Mouse (Mus musculus) hindbrain, embryonic 11.5 days (tissue): ENCODE measurements around the gene Rnf144b. TPM values are rescaled to one million over a fixed set of nuclear protein-coding genes. Genes with fewer than 3 reads are reported as not detected.

ENCODE experiments used
- ATAC-seq: fragments of 200-750 bp; cut with Nextera tagmentation; 2 replicates; pipeline ENCODE4 v1.8.0; 2017; ENCODE audit warnings: mild to moderate bottlenecking, moderate TSS enrichment, moderate library complexity; ENCODE audit not compliant: low FRiP score
- DNase-seq: peaks from one replicate; pipeline ENCODE4 v3.0.0-alpha.2; 2015; ENCODE audit warnings: low spot score
- H3K27ac ChIP-seq: fragments of 300-500 bp; sonication (generic); 2 replicates; pipeline ENCODE4 v1.5.1; 2014; ENCODE audit warnings: mild to moderate bottlenecking, low read depth, low read length
- H3K27me3 ChIP-seq: fragments of 300-500 bp; sonication (generic); 2 replicates; pipeline ENCODE4 v1.6.1; 2014; ENCODE audit warnings: mild to moderate bottlenecking, low read length, moderate library complexity, mixed read lengths; ENCODE audit not compliant: control insufficient read depth, insufficient read depth
- H3K36me3 ChIP-seq: fragments of 300-500 bp; sonication (generic); 2 replicates; pipeline ENCODE4 v1.6.1; 2014; ENCODE audit warnings: mild to moderate bottlenecking, low read length, moderate library complexity, mixed read lengths; ENCODE audit not compliant: control insufficient read depth, insufficient read depth
- H3K4me1 ChIP-seq: fragments of 300-500 bp; sonication (generic); replicated peaks from 2 replicates; pipeline ENCODE4 v1.6.1; 2014; ENCODE audit warnings: low read length, mixed read lengths; ENCODE audit not compliant: control insufficient read depth, insufficient read depth
- H3K4me2 ChIP-seq: fragments of 300-500 bp; sonication (generic); replicated peaks from 2 replicates; pipeline ENCODE4 v1.6.1; 2014; ENCODE audit warnings: mild to moderate bottlenecking, low read depth, low read length
- H3K4me3 ChIP-seq: fragments of 300-500 bp; sonication (generic); 2 replicates; pipeline ENCODE4 v1.5.1; 2014; ENCODE audit warnings: low read depth, low read length
- H3K9ac ChIP-seq: fragments of 300-500 bp; sonication (generic); 2 replicates; pipeline ENCODE4 v1.6.1; 2014; ENCODE audit warnings: low read depth, low read length
- H3K9me3 ChIP-seq: fragments of 300-500 bp; sonication (generic); 2 replicates; pipeline ENCODE4 v1.6.1; 2016; ENCODE audit warnings: low read length; ENCODE audit not compliant: control insufficient read depth
- WGBS: fragments of 180-500 bp; shearing (Covaris S2); extraction: QIAGEN DNeasy Blood & Tissue Kit; methylation state at CpG from one replicate; pipeline ENCODE4 v1.1.7; 2014; 5-methylcytosine and 5-hydroxymethylcytosine counted together
- polyA plus RNA-seq: library from polyadenylated mRNA; unstranded; fragments of >200 nt; fragmentation: Nextera tagmentation; extraction: Ambion mirVana; gene quantifications from 2 replicates; pipeline ENCODE4 v1.2.1, GENCODE M21; 2014

The Rnf144b gene
- polyA plus RNA-seq, 1 experiment from 2014 or later: 1.2 TPM

- no peak for ATAC-seq
- Histone ChIP-seq H3K9me3 (no peaks in the 10 kb centered on the region), H3K4me3 (no peak overlapping the region), H3K36me3 (no peaks in the 10 kb centered on the region), H3K4me2 (no peak overlapping the region), H3K4me1 (no peaks in the 10 kb centered on the region), H3K27ac (no peak overlapping the region), H3K27me3 (no peaks in the 10 kb centered on the region), H3K9ac (no peak overlapping the region)
- 88% methylated on average over 8 of the region's 8 CpGs for WGBS
- DNase-seq: no peak
Observed at GRCm38 (mm10) chr13:47133058-47133457, 10.6 kb downstream of the Rnf144b start.

GRCm38 (mm10) chr13:47134836-47135235 lies 12.4 kb downstream of the Rnf144b start:
- no peaks in the 10 kb centered on the region for H3K9me3 ChIP-seq
- no peak overlapping the region for H3K9ac ChIP-seq
- no peaks in the 10 kb centered on the region for H3K36me3 ChIP-seq
- WGBS: 97% methylated on average over 7 of the region's 7 CpGs
- no peaks in the 10 kb centered on the region for H3K27me3 ChIP-seq
- H3K27ac ChIP-seq: no peak overlapping the region
- H3K4me2 ChIP-seq: no peak overlapping the region
- DNase-seq (no peak), ATAC-seq (no peak)
- no peaks in the 10 kb centered on the region for H3K4me1 ChIP-seq
- H3K4me3 ChIP-seq: no peak overlapping the region

- no peaks in the 10 kb centered on the region for H3K27me3 ChIP-seq
- ATAC-seq (no peak), DNase-seq (no peak)
- H3K4me2 ChIP-seq: no peak overlapping the region
- H3K4me1 ChIP-seq: no peaks in the 10 kb centered on the region
- H3K27ac ChIP-seq: no peak overlapping the region
- H3K9me3 ChIP-seq: no peaks in the 10 kb centered on the region
- H3K36me3 ChIP-seq: no peaks in the 10 kb centered on the region
- no peak overlapping the region for H3K9ac ChIP-seq
- H3K4me3 ChIP-seq: no peak overlapping the region
- 95% methylated on average over 7 of the region's 7 CpGs for WGBS
Observed at GRCm38 (mm10) chr13:47135741-47136140, 13.3 kb downstream of the Rnf144b start.

- WGBS: 78% methylated on average over 6 of the region's 6 CpGs
- ATAC-seq: no peak
- H3K27me3 ChIP-seq: no peaks in the 10 kb centered on the region
- H3K27ac ChIP-seq: no peak overlapping the region
- H3K4me3 ChIP-seq: no peak overlapping the region
- no peaks in the 10 kb centered on the region for H3K36me3 ChIP-seq
- no peaks in the 10 kb centered on the region for H3K9me3 ChIP-seq
- no peaks in the 10 kb centered on the region for H3K4me1 ChIP-seq
- H3K9ac ChIP-seq: no peak overlapping the region
- DNase-seq: no peak
- no peak overlapping the region for H3K4me2 ChIP-seq
Observed at GRCm38 (mm10) chr13:47142764-47143163, 20.3 kb downstream of the Rnf144b start.

GRCm38 (mm10) chr13:47145939-47146338 lies 23.5 kb downstream of the Rnf144b start:
- Histone ChIP-seq H3K36me3 (no peaks in the 10 kb centered on the region), H3K27me3 (no peaks in the 10 kb centered on the region), H3K4me1 (no peaks in the 10 kb centered on the region), H3K9ac (no peak overlapping the region), H3K27ac (no peak overlapping the region), H3K4me3 (no peak overlapping the region), H3K9me3 (no peaks in the 10 kb centered on the region), H3K4me2 (no peak overlapping the region)
- ATAC-seq (no peak), DNase-seq (no peak)
- 76% methylated on average over 9 of the region's 9 CpGs for WGBS

GRCm38 (mm10) chr13:47146388-47146787 lies 23.9 kb downstream of the Rnf144b start:
- Histone ChIP-seq H3K27me3 (no peaks in the 10 kb centered on the region), H3K9ac (no peak overlapping the region), H3K4me2 (no peak overlapping the region), H3K4me3 (no peak overlapping the region), H3K4me1 (no peaks in the 10 kb centered on the region), H3K36me3 (no peaks in the 10 kb centered on the region), H3K9me3 (no peaks in the 10 kb centered on the region), H3K27ac (no peak overlapping the region)
- ATAC-seq: no peak
- no peak for DNase-seq
- WGBS: 81% methylated on average over 7 of the region's 7 CpGs

GRCm38 (mm10) chr13:47148573-47148972 lies 26.1 kb downstream of the Rnf144b start:
- ATAC-seq (no peak), DNase-seq (no peak)
- H3K27ac ChIP-seq: no peak overlapping the region
- H3K9ac ChIP-seq: no peak overlapping the region
- WGBS: 69% methylated on average over 11 of the region's 11 CpGs
- H3K27me3 ChIP-seq: no peaks in the 10 kb centered on the region
- no peak overlapping the region for H3K4me2 ChIP-seq
- H3K9me3 ChIP-seq: no peaks in the 10 kb centered on the region
- H3K4me1 ChIP-seq: no peaks in the 10 kb centered on the region
- no peaks in the 10 kb centered on the region for H3K36me3 ChIP-seq
- no peak overlapping the region for H3K4me3 ChIP-seq

GRCm38 (mm10) chr13:47149993-47150392 lies 27.5 kb downstream of the Rnf144b start:
- Histone ChIP-seq H3K27ac (no peak overlapping the region), H3K9ac (no peak overlapping the region), H3K4me2 (no peak overlapping the region), H3K4me3 (no peak overlapping the region), H3K27me3 (no peaks in the 10 kb centered on the region), H3K9me3 (no peaks in the 10 kb centered on the region), H3K36me3 (no peaks in the 10 kb centered on the region), H3K4me1 (no peaks in the 10 kb centered on the region)
- ATAC-seq (no peak), DNase-seq (no peak)
- WGBS: 91% methylated on average over 10 of the region's 10 CpGs

GRCm38 (mm10) chr13:47151060-47151459 lies 28.6 kb downstream of the Rnf144b start:
- H3K27me3 ChIP-seq: no peaks in the 10 kb centered on the region
- no peaks in the 10 kb centered on the region for H3K4me1 ChIP-seq
- no peak for DNase-seq
- WGBS: 95% methylated on average over 14 of the region's 14 CpGs
- no peak for ATAC-seq
- no peak overlapping the region for H3K27ac ChIP-seq
- no peaks in the 10 kb centered on the region for H3K9me3 ChIP-seq
- H3K4me3 ChIP-seq: no peak overlapping the region
- H3K4me2 ChIP-seq: no peak overlapping the region
- no peak overlapping the region for H3K9ac ChIP-seq
- H3K36me3 ChIP-seq: no peaks in the 10 kb centered on the region
